17 mouse cellular contexts compared by ENCODE assay signal in genomic region chr12:73788850-73789249, GRCm38 (mm10).
DNase-seq lines count a peak whose midpoint lies in the region; ATAC-seq and TF ChIP-seq lines count a peak whose summit lies in the region.
"Had no signal": no experiment of that assay in that cellular context is flagged by ENCODE, and none has a peak within 500 bp of the region (broad histone marks: within the 10 kb centered on the region; RNA-seq: fewer than 3 reads in every experiment).

No protein-coding gene starts in this region.

- no peak overlapping the region for H3K4me3 ChIP-seq in lung, embryonic 14.5 days (ENCODE audit: low read depth, low read length)
- no peak overlapping the region for H3K4me3 ChIP-seq in lung, postnatal 0 days (ENCODE audit: low read depth, low read length)
- H3K4me3 ChIP-seq in heart, embryonic 16.5 days (ENCODE audit: low read length): no peak overlapping the region
- H3K4me3 ChIP-seq: hindbrain, embryonic 12.5 days; liver, embryonic 15.5 days had no signal

- no peak overlapping the region for H3K9ac ChIP-seq in lung, embryonic 14.5 days
- H3K9ac ChIP-seq in lung, postnatal 0 days (replicated peaks; ENCODE audit: low read depth): no peak overlapping the region
- H3K9ac ChIP-seq in heart, embryonic 16.5 days (ENCODE audit: low read length): no peak overlapping the region
- H3K9ac ChIP-seq: hindbrain, embryonic 12.5 days; liver, embryonic 15.5 days had no signal

- H3K9me3 ChIP-seq in lung, embryonic 14.5 days (ENCODE audit: low read depth, low read length): no peaks in the 10 kb centered on the region
- H3K9me3 ChIP-seq in lung, postnatal 0 days (ENCODE audit: low read length): no peaks in the 10 kb centered on the region
- no peaks in the 10 kb centered on the region for H3K9me3 ChIP-seq in heart, embryonic 16.5 days (replicated peaks; ENCODE audit: control insufficient read depth, low read length)
- H3K9me3 ChIP-seq: hindbrain, embryonic 12.5 days; liver, embryonic 15.5 days had no signal

- H3K27me3 ChIP-seq in lung, embryonic 14.5 days (ENCODE audit: insufficient read depth, low read length): no peaks in the 10 kb centered on the region
- H3K27me3 ChIP-seq in lung, postnatal 0 days (replicated peaks; ENCODE audit: insufficient read depth, low read length): no peaks in the 10 kb centered on the region; the same call in 1 of the 2 replicates
- H3K27me3 ChIP-seq in heart, embryonic 16.5 days (ENCODE audit: control insufficient read depth, insufficient read depth, low read length): no peaks in the 10 kb centered on the region
- H3K27me3 ChIP-seq: hindbrain, embryonic 12.5 days; liver, embryonic 15.5 days had no signal

- peak; percentile 84 for ATAC-seq in lung, embryonic 14.5 days (ENCODE audit: insufficient read depth)
- no peak for ATAC-seq in lung, postnatal 0 days
- ATAC-seq in heart, embryonic 16.5 days (replicated peaks; ENCODE audit: extremely low read depth, insufficient read depth, low FRiP score): peak; percentile 38; the same call in 1 of the 2 replicates
- ATAC-seq: forebrain, embryonic 16.5 days; intestine, postnatal 0 days had no signal

- TF ChIP-seq CTCF in lung, embryonic 14.5 days (IDR thresholded peaks at IDR 0.05; ENCODE audit: low read depth): no peak
- no peak for TF ChIP-seq CTCF in lung, postnatal 0 days (IDR thresholded peaks at IDR 0.05)

- no peaks in the 10 kb centered on the region for H3K36me3 ChIP-seq in lung, embryonic 14.5 days (ENCODE audit: insufficient read depth)
- H3K36me3 ChIP-seq in lung, postnatal 0 days (ENCODE audit: insufficient read depth, low read length): no peaks in the 10 kb centered on the region
- H3K36me3 ChIP-seq in heart, embryonic 16.5 days (ENCODE audit: control insufficient read depth, insufficient read depth): no peaks in the 10 kb centered on the region
- H3K36me3 ChIP-seq: hindbrain, embryonic 12.5 days; liver, embryonic 15.5 days had no signal

- 25% methylated on average over 3 of the region's 3 CpGs for WGBS in lung, embryonic 14.5 days
- 31% methylated on average over 3 of the region's 3 CpGs for WGBS in lung, postnatal 0 days
- WGBS in heart, embryonic 16.5 days: 18% methylated on average over 3 of the region's 3 CpGs

- no peak overlapping the region for H3K27ac ChIP-seq in lung, embryonic 14.5 days (ENCODE audit: low read depth)
- no peak overlapping the region for H3K27ac ChIP-seq in lung, postnatal 0 days (ENCODE audit: low read length)
- peak overlapping the region; percentile 77 for H3K27ac ChIP-seq in heart, embryonic 16.5 days (ENCODE audit: low read length)
- H3K27ac ChIP-seq: hindbrain, embryonic 12.5 days; liver, embryonic 15.5 days had no signal

- no peak for TF ChIP-seq EP300 in lung, postnatal 0 days (IDR thresholded peaks at IDR 0.05)

- DNase-seq in cerebellum, postnatal 10 days: peak; percentile 47 to 54
- DNase-seq in cerebellum, postnatal 4 days (ENCODE audit: low spot score in 2 of 2): no peak
- DNase-seq in lung, embryonic 14.5 days: peak; percentile 71
- DNase-seq in lung, postnatal 0 days (ENCODE audit: low spot score): no peak
- DNase-seq in NIH3T3 (ENCODE audit: low read depth): peak; percentile 36
- DNase-seq in thymus, postnatal 0 days (ENCODE audit: low spot score): no peak
- DNase-seq in left cerebral cortex, adult 11 months (ENCODE audit: low spot score): no peak
- DNase-seq: B cell, adult 2 months; embryo, embryonic 11 days; gastrocnemius, postnatal 14 days; thymus, postnatal 4 days had no signal

- peaks cover 17% of the 10 kb centered on the region for H3K4me1 ChIP-seq in lung, embryonic 14.5 days (ENCODE audit: insufficient read depth)
- peaks cover 14% of the 10 kb centered on the region; the same call in 1 of the 2 replicates for H3K4me1 ChIP-seq in lung, postnatal 0 days (ENCODE audit: insufficient read depth, low read depth, low read length)
- H3K4me1 ChIP-seq in heart, embryonic 16.5 days (ENCODE audit: control insufficient read depth, insufficient read depth, low read length): peaks cover 57% of the 10 kb centered on the region
- H3K4me1 ChIP-seq: liver, embryonic 15.5 days had no signal

- no peak overlapping the region for H3K4me2 ChIP-seq in lung, embryonic 14.5 days
- H3K4me2 ChIP-seq in lung, postnatal 0 days (replicated peaks; ENCODE audit: low read depth, low read length): no peak overlapping the region
- H3K4me2 ChIP-seq in heart, embryonic 16.5 days (ENCODE audit: low read depth, low read length): no peak overlapping the region
- H3K4me2 ChIP-seq: hindbrain, embryonic 12.5 days; liver, embryonic 15.5 days; midbrain, embryonic 11.5 days had no signal

Comparison
In these comparisons a context has a peak if more than half of its experiments do, and no peak if none do; other contexts are left out.
1. DNase-seq: peak in cerebellum, postnatal 10 days (2 of 2), lung, embryonic 14.5 days (single experiment) and NIH3T3 (single experiment); none in cerebellum, postnatal 4 days (0 of 2), lung, postnatal 0 days (single experiment), thymus, postnatal 0 days (single experiment) and left cerebral cortex, adult 11 months (single experiment).